Mouse (Mus musculus) large intestine, adult 2 months (tissue): ENCODE data around the gene Lamb1. TPM values are rescaled to one million over a fixed set of nuclear protein-coding genes. Genes with fewer than 3 reads are reported as not detected.

Source experiments
- DNase-seq: peaks from one replicate; pipeline ENCODE4 v3.0.0-alpha.2; 2012; ENCODE audit warnings: low read depth, low spot score
- WGBS: fragments of 180-500 bp; shearing (Covaris S2); methylation state at CpG from one replicate; pipeline ENCODE4 v1.1.7; 2018; 5-methylcytosine and 5-hydroxymethylcytosine counted together
- polyA plus RNA-seq: library from polyadenylated mRNA; depleted of rRNA; stranded (reverse); fragments of >200 nt; gene quantifications from 2 replicates; pipeline ENCODE4 v1.2.3, GENCODE M21; 2012; rRNA removed

The Lamb1 gene
- polyA plus RNA-seq, 1 experiment, result 12.4 TPM

GRCm38 (mm10) chr12:31366428-31366827, 101.4 kb downstream of the Lamb1 start:
- no peak for DNase-seq
- WGBS, result 69% methylated on average over 3 of the region's 3 CpGs

- WGBS, result 71% methylated on average over 5 of the region's 5 CpGs
- no peak for DNase-seq
Observed at GRCm38 (mm10) chr12:31367721-31368120, 102.7 kb downstream of the Lamb1 start.

- DNase-seq, result no peak
- 91% methylated on average over 1 of the region's 1 CpGs for WGBS
Observed at GRCm38 (mm10) chr12:31369118-31369517, 104.1 kb downstream of the Lamb1 start.

- WGBS, result 54% methylated on average over 7 of the region's 7 CpGs
- DNase-seq, result no peak
Observed at GRCm38 (mm10) chr12:31369656-31370055, 104.6 kb downstream of the Lamb1 start.

- 31% methylated on average over 9 of the region's 9 CpGs for WGBS
- DNase-seq, result peak; percentile 70
Observed at GRCm38 (mm10) chr12:31374603-31375282, 109.7 kb downstream of the Lamb1 start.

GRCm38 (mm10) chr12:31375283-31375615, 110.2 kb downstream of the Lamb1 start:
- WGBS, result 80% methylated on average over 4 of the region's 4 CpGs
- no peak for DNase-seq

- WGBS, result 12% methylated on average over 13 of the region's 13 CpGs
- no peak for DNase-seq
Observed at GRCm38 (mm10) chr12:31376326-31376950, 111.4 kb downstream of the Lamb1 start.

GRCm38 (mm10) chr12:31377241-31377640, 112.2 kb downstream of the Lamb1 start:
- WGBS, result 78% methylated on average over 11 of the region's 11 CpGs
- no peak for DNase-seq

Other genes starting within 250 kb of the Lamb1 start
- 6.4 and 9.3 TPM in 2 replicates for gene Fam110c, start 191.4 kb upstream of the Lamb1 start, polyA plus RNA-seq
- gene Gm6993, start 24.5 kb upstream of the Lamb1 start, polyA plus RNA-seq, result not detected in 2 replicates
- gene Dld, start 86.2 kb downstream of the Lamb1 start, polyA plus RNA-seq, result 19.9 and 26.6 TPM in 2 replicates
- gene Slc26a3, start 125.6 kb downstream of the Lamb1 start, polyA plus RNA-seq, result 25.3 and 57.8 TPM in 2 replicates
- 4.0 and 6.1 TPM in 2 replicates for gene Cbll1, start 234.4 kb downstream of the Lamb1 start, polyA plus RNA-seq